Mouse (Mus musculus) heart, postnatal 4 days (tissue): ENCODE results near the gene Sebox. TPM values are rescaled to one million over a fixed set of nuclear protein-coding genes. Genes with fewer than 3 reads are reported as not detected.

Experiments
- DNase-seq: peaks from one replicate; pipeline ENCODE4 v3.0.0; 2021
- total RNA-seq, 2 experiments: library from RNA; stranded (reverse); gene quantifications; 2 replicates each; pipeline ENCODE4 v1.2.3; 2021

Gene Sebox
- not detected for total RNA-seq

DNA sequence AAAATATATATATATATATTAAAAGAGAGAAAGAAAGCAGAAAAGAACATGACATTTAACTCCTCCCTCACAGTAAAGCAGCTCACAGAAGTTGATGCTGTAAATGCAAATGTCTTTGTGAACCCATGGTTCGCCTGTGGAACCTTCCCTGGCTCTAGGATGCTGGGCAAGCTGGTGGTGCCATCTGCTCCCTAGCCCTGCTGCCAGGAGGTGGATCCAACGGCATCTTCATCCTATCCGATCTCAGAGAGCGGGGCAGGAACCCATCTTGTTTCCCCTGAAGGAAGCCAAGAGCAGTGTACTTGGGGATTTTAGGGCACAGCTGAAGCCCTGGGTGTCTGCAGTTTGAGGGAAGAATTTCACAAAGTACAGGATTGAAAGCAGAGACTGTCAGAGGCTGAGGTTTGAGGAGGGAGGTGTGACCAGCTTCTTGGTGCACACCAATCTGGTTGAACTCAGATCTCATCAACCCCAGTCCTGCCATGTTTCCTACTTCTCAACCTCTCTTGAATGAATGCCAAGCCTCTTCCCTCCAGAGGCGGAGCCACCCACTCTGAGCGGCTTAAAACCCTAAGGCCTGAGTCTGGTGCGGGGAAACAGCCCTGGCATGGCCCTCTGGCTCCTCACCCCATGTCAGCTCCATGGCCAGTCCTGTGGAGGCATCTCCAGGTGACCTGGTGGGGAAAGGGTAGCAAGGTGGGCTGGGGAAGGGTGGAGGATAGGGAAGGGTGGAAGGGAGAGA, at the start of gene Sebox:
Gene Sebox (plus strand): TSS at position 539 of the 742 bp plus-strand sequence.
- DNase-seq, result no peak

DNA sequence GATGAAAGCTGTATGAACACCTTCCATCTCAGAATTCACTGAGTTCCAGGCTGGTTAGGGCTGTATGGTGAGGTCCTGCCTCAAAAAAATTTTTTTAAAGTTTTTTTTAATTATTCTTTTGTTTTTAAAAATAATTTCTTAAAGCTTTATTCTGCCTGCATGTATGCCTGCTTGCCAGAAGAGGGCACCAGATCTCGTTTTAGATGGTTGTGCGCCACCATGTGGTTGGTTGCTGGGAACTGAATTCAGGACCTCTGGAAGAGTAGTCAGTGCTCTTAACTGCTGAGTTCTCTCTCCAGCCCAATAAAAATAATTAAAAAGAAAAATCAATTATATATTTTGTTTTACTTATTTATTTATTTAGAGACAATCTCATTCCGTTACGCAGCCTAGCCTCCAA, 49.6 kb upstream of the Sebox start:
- DNase-seq, result peak; percentile 76

DNA sequence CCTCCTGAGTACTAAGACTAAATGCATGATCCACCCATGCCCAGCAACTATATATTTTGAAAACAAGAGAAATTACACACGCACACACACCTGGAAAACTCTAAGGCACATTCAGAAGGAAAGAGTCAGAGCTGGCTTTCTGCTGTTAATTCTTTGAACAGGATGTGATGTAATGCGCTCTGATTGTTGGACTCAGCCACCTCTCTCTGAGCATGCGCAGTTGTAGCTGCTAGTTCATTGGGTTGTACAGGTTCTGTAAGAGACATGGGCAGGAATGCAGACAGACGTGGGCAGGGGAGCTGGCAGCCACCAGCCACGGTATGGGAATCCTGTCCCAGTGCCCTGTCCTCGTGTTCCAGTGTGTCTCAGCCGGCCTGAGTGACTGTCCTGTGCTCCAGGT, 49.0 kb upstream of the Sebox start:
- no peak for DNase-seq

DNA sequence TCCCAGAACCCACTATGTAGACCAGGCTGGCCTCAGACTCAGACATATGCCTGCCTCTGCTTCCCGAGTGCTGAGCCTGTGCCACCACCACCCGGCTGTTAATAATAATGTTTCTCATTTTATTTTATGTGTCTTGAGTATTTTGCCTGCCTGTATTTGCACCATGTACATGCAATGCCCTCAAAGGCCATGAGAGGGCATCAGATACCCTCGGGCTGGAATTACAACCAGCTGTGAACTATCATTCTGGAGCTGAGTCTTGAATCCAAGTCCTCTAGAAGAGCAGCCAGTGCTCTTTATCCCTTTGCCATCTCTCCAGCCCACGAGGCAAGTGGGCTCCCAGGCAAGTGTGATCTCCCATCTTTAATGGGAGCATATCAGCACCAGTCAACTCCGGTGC, 47.9 kb upstream of the Sebox start:
- peak; percentile 46 for DNase-seq

DNA sequence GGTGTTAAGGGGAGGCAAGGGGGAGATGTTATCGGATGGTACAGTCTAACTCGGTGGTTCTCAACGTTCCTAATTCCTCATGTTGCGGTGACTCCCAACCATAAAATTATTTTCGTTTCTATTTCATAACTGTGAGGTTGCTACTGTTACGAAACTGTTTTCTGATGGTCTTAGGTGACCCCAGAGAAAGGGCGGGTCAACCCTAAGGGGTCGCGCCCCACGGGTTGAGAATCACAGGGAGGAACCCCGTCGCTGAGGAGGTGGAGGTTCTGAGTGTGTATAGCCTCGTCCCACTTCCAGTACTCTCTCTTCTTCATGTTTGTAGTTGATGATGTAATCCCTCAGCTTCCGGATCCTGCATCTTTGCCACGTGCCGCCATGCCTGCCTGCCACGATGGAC, 44.5 kb upstream of the Sebox start:
- no peak for DNase-seq

DNA sequence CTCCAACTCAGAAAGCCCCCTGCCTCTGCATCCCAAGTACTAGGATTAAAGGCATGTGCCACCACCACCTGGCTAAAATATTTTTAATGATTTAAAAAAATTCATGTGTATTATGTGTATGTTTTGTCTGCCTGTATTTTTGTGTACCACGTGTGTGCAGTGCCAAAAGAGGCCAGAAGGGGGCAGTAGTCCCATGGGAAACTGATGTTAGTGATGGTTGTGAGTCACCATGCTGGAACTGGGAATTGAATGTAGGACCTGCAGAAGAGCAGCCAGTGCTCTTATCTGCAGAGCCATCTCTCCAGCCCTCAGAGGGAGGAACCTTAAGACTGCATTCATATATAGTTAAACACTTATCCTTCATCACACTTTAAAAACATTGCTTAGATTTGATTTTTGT, 41.4 kb upstream of the Sebox start:
- no peak for DNase-seq

DNA sequence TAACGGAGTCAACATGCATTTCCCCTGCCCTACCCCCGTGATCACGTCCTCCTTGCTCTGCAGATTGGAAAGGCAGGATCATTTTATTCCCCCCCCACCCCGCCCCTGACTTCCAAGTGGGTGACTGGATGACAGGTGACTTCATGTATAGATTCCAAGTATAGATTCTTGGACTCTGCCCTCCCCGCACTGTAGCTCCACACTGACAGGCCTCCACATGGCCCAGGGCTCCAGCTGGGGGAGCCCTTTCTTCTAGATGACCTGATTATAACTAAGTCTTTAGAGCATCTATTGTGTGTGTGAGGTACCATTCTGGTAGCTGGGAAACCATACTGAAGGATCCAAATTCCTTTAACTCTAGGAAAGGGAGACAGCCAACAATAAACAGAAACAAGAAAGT, 40.6 kb upstream of the Sebox start:
- no peak for DNase-seq

DNA sequence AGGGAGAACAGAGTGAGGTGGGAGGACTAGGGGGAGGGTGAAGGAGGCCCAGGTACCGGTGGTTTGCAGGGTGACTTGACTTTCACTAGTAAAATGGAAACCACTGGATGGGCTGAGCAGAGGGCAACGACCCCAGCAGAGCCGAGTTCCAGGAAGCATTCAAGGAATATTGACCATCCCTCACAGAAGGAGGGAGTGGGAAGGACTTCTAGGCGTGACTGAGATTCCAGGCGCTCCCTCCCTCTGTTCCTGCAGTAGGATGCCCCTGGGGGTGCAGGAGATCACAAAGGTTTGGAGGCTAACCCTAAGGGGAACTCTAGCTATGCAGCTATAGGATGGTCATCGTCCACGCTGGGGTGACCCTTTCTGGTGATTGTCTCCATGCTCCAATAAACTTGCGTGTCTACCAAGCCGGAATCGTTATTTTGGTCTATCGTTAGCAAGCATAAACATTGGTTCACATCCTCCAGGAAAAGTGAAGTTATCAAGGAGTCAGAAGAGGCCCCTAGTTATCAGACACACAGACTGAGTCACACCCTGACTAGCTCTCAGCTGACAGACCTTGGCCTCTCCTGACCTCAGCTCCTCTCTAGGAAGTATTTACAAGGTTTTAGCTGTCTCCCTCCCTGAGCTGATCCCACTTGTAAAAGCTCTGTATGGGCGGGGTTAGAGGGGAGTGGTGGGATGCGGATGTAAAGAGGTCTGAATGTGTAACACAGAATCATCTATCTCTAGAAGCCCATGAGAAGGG, 39.8 kb upstream of the Sebox start:
- no peak for DNase-seq

DNA sequence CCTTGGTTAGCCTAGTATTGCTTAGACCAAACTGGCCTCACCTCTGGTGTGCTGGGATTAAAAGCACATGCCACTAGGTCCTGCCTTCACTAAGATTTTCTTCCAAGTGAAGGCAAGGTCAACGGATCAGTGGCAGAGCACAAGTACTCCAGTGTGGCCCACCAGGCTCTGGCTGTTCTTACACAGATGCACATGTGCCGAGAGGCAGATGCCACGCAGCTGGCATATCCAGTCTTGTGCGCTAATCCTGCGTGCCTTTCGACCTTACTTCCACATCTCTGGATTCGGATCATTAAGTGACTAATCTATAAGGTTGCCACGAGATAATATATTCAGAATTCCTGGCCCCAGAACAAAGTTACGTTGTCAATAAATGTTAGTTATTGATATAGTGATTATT, 38.1 kb upstream of the Sebox start:
- DNase-seq, result no peak

DNA sequence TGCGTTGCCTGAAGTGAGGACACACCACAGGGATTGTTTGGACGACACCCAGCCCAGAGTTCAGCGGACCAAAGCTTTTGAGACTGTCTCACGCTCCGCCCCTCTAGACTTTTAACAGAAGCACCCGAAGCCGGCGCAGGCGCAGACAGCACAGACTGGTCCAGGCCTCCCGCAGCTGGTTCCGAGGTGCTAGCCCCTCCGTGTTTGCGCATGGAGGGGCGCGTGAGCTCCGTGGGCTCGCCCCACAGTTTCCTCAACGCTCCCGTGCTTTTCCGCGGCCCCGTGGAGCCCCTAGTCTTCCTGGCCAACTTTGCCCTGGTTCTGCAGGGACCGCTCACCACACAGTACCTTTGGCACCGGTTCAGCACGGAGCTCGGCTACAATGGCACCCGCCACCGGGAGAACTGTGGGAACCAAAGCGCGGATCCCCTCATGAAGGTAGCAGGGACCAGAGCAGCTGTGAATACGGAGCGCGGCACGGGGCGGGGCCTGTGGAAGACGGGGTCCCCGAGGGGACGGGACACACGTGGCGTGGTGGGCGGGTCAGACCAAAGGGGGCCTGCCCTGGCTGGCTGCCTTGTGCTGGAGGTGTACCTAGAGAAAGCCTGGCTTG, 37.6 kb upstream of the Sebox start, which contains the start of gene Slc46a1:
Gene Slc46a1 (plus strand): TSS at position 130 of the 613 bp plus-strand sequence.
- peak; percentile 91 for DNase-seq

DNA sequence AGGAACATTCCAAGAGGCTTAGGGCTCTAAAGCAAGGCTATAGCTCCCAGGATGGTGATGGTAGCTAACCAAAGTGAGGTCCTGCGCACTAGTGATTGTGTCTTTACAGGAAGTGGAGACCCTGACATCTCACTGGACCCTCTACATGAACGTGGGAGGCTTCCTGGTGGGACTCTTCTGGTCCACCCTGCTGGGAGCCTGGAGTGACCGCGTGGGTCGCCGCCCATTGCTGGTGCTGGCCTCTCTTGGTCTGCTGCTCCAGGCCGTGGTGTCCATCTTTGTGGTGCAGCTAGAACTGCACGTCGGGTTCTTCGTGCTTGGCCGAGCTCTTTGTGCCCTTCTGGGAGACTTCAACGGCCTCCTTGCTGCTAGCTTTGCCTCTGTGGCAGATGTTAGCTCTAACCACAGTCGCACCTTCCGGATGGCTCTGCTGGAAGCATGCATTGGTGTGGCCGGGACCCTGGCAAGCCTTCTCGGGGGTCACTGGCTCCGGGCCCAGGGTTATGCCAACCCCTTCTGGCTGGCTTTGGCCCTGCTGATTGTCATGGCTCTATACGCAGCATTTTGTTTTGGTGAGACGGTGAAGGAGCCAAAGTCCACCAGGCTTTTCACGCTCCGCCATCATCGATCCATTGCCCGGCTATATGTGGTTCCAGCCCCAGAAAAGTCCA, 36.9 kb upstream of the Sebox start:
- no peak for DNase-seq

DNA sequence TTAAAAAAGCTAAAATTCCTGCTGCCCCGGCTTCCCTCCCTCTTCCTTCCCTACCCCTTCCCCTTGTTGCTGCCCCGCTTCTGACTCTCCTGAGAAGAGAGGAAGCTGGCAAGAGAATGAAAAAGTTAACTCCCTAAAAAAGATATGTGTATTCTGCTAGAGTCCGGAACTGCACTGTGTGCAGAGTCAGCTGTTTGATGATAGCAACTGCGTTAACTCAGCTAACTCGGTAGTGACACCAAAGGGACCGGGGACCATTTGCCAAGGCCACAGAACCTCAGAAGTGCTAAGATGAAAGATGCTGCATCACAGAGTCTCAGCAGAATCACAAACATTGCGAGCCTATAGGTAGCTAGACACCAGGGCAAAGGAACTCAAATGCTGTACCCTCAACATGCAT, 35.7 kb upstream of the Sebox start:
- DNase-seq, result no peak

DNA sequence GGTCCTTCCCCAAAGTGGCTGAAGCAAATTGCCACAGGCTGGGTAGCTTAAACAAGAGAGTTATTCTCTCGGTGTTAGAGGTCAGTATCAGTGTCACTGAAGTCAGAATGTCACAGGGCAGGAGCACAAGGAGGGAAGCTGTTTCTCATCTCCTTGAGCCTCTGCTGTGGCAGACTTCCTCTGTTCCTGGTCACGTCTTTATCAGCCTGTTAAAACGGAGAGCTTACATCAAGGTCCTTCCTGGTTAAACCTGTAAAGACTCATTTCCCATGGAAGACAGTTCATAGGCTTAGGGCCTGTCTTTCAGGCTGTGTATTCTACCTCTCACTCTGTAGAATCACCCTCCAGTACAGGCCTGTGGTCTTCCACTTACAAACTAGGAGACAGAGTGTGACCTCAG, 35.3 kb upstream of the Sebox start:
- no peak for DNase-seq

DNA sequence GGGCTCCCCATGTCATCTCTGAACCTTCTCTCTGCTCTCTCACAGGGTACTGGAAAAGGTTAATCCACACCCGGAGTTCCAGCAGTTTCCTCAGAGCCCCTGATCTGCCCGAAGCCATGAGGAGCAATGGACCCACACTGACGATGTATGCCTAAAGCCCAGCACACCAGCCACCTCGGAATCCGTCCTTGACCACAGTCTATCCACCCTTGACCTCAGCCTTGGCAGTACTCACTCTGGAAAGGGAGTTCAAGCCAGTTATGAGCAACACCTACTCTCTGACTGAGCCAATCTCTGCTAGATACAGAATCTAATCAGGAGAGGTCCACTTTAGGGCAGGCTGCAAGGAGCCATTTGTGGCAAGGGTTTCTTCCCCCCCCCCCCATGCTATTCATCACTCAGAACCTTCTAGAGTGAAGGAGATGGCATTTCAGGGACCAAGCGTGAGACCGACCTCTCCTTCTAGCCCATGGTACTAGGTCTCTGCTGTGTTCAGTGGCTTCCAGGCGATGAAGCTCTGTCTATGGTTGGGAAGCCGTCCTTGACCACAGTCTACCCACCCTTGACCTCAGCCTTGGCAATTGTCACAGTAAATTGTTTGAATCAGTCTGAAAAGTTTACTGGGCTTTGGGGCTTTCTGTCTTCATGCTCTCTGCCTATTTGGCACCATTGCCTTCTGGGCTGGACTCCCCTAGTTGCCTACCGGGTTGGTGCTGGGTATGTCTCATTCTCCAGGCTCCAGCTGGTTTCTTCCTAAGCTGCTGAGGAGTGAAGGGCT, 31.7 kb upstream of the Sebox start:
- DNase-seq, result no peak

DNA sequence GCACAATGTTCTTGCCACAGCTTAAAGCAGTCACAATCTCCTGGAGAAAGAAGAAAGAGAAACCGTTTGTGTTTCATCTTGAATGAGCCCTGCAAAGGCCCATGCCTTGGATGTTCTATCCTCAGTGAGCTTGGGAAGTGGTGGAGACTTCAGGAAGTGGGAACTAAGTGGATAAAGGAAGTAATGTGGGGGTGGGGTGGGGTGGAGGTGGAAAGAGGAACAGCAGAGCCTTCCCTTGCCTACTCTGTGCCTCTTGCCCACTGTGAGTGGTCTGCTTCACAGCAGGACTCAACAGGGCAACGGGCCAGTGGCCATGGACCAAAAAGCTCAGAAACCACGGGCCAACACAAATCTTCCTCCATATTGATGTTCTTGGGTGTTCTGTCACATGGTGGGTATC, 28.0 kb upstream of the Sebox start:
- no peak for DNase-seq

DNA sequence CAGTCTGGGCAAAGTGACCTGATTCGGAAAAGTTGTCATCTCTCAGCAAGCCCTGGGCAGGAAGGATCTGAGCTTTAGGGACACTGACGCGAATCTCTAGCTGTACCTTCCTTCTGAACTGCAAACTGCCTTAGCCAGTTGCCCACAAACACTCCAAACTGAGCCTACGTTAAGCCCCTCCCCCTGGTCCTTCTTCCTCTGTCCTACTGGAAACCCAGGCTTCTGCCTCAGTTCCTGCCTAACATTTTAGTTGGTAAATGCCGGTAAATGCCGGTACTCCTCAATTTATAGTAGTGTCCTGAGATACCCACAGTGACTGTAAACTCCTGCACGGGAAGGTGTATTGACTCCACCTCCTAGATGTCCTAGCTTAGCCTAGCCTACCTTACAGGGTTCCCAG, 19.6 kb upstream of the Sebox start:
- no peak for DNase-seq

DNA sequence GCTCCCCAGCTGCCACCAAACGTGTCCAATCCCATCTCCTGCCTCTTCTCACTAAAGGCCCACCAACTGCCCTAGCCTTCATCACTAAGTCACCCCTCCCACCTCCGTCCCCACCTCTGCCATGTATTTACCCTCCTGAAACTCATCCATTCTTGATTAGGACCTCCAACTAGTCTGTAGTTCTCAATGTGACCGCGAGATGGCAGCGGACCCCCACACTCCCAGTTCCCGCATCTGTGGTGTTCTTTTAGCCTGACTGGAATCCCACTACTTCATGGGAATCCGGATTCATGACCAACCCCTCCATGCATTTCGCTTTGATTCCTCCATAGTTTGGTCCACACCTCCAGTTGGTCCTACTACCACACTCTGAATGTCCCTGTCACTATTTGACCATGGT, 15.1 kb upstream of the Sebox start:
- peak; percentile 78 for DNase-seq

DNA sequence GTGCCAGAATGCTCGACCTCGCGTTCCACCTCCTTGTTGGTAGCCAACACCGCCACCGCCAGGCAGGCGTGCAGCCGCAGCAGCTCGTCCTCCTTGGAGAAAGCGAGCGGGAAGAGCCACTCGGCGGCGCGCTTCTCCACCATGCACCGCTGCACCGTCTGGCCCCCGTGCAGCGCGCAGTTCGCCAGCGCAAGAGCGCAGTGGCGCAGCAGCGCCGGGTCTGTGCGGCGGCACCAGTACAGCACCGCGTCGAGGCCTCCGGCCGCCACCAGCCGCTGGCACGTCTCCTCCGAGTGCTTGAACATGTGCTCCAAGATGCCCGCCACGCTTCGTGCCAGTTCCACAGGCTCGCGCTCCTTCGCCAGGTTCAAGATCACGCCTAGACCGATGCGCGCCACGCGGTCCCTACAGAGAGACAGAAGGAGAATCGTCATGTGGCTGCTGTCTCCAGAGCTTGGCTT, 12.4 kb upstream of the Sebox start:
- peak; percentile 29 for DNase-seq

DNA sequence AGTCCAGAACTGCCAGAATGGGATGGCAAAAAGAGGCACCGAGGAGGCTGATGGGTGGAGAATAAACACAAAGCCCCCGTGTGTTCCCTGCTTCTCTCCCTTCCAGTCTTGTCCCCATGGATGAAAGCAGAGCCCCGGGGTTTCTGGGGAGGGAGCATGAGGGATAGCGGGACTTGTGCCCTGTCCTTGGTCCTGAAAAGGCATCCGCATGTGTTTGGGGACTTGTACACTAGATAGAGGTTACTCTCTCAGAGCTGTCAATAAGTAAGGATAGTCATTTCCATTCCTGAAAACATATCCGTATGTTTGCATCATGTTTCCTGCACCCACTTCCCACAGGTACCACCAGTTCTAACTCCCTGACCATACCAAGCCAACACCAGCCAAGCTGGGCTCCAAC, 7.3 kb upstream of the Sebox start:
- DNase-seq, result peak; percentile 75

DNA sequence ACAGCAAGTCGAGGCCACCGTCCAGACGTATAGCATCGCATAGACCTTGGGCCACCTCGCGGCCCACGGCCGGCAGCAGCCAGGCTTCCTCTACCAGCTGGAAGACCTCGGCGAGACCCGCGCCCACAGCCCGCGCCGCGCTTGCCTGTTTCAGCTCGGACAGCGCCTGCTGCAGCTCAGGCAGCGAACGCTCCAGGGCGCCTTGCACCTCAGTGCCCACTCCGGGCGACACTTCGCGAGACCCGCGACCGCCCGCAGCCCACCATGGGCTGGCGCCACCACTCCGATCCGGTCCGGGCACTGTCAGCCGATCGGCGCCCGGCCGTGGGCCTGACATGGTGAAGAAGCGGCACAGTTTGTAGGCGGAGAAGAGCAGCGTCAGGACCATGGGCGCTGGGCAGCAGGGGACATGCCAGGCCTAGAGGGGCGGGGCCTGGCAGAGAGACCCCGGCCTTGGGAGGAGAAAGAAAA, 6.1 kb upstream of the Sebox start:
- peak; percentile 22 for DNase-seq

DNA sequence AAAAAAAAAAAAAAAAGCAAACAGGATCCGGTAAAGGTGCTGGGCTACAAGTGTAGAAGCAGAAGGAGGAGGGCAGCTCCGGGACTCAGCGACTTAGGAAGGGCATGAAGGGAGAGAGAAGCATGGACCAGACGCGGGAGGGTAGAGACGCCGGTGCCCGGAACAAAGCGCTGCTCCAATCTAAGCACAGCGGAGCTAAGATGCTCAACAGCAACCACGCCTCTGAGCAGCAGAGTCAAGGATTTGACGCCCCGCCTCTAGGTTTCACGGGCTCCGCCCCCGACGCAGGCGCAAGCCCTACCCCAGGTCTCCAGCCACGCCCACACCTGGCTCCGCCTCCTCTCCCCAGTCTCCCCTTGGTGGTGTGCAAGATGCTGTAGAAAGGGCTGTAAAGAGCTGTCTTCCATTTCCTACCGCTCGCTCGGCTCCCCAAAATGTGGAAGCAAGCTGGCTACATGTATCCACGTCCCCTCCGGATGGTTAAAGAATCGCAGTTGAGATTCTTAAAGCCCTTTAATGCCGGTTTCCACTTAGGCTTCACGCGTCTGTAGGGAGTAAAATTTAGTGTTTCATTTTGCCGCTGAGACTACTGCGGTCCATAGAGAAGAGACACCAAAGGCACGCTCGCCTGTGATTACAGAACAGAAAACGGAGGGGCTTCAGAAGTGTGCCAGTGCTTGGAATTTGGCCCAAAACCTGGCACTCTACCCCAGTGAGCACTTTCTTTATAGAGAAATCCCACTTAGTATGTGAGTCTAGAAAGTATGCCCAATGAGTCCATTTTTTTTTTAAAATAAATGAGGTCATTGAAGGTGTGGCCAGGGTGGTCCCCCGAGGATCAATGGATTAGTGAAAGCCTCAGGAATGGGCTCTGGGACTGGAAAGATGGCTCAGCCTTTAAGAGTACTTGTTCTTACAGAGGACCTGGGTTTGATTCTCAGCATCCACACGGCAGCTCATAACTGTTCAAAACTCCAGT, 5.4 kb upstream of the Sebox start, which contains the start of gene Sarm1:
Gene Sarm1 (minus strand): TSS at position 211 of the 979 bp plus-strand sequence.
- DNase-seq, result peak; percentile 85
